Mouse (Mus musculus) testis, adult 2 months (tissue): ENCODE measurements around the gene Terb2. TPM values are rescaled to one million over a fixed set of nuclear protein-coding genes. Genes with fewer than 3 reads are reported as not detected.
A peak's percentile ranks its signal among the peaks of the same experiment; 100 is the strongest.

Experiments used
- H3K27ac ChIP-seq: fragments of 200-500 bp; 2 replicates; pipeline ENCODE4 v1.5.1; 2012; ENCODE audit warnings: low read depth, low read length; ENCODE audit not compliant: control insufficient read depth, insufficient read depth
- H3K27me3 ChIP-seq: fragments of 200-500 bp; 2 replicates; pipeline ENCODE4 v1.6.1; 2012; ENCODE audit warnings: mild to moderate bottlenecking, low read length, moderate library complexity; ENCODE audit not compliant: control insufficient read depth, insufficient read depth
- H3K36me3 ChIP-seq: fragments of 200-500 bp; 2 replicates; pipeline ENCODE4 v1.6.1; 2012; ENCODE audit warnings: mild to moderate bottlenecking, low read length; ENCODE audit not compliant: control insufficient read depth, insufficient read depth
- H3K4me1 ChIP-seq: fragments of 200-500 bp; 2 replicates; pipeline ENCODE4 v1.6.1; 2012; ENCODE audit warnings: low read length; ENCODE audit not compliant: control insufficient read depth, insufficient read depth
- H3K4me3 ChIP-seq: fragments of 200-500 bp; 2 replicates; pipeline ENCODE4 v1.5.1; 2012; ENCODE audit warnings: low read depth, mild to moderate bottlenecking, low read length, moderate library complexity, mixed read lengths; ENCODE audit not compliant: control insufficient read depth
- CTCF ChIP-seq: fragments of 200-500 bp; IDR thresholded peaks from 2 replicates; pipeline ENCODE4 v1.5.1; 2012; ENCODE audit warnings: low read depth, mild to moderate bottlenecking, inconsistent platforms, low read length, moderate library complexity; ENCODE audit not compliant: control insufficient read depth, insufficient read depth, insufficient replicate concordance
- POLR2A ChIP-seq: fragments of 200-500 bp; IDR thresholded peaks from 2 replicates; pipeline ENCODE4 v1.6.1; 2012; ENCODE audit warnings: low read depth, mild to moderate bottlenecking, inconsistent platforms, low read length, moderate library complexity; ENCODE audit not compliant: control insufficient read depth
- polyA plus RNA-seq: library from polyadenylated mRNA; depleted of rRNA; stranded (reverse); fragments of >200 nt; gene quantifications from 2 replicates; pipeline ENCODE4 v1.2.3, GENCODE M21; 2012

Gene Terb2
- polyA plus RNA-seq, 1 experiment: 1.6 TPM

- TF ChIP-seq POLR2A (no peak), CTCF (no peak)
- Histone ChIP-seq H3K4me3 (peak overlapping the region; percentile 31; the same call in 1 of the 2 replicates), H3K36me3 (no peaks in the 10 kb centered on the region; the same call in 1 of the 2 replicates), H3K4me1 (peaks cover 5% of the 10 kb centered on the region), H3K27ac (no peak overlapping the region), H3K27me3 (no peaks in the 10 kb centered on the region)
Observed at GRCm38 (mm10) chr2:122162529-122162928, 23.5 kb upstream of the Terb2 start.

GRCm38 (mm10) chr2:122163430-122164195 lies 22.5 kb upstream of the Terb2 start:
- Histone ChIP-seq H3K27me3 (no peaks in the 10 kb centered on the region), H3K4me1 (peaks cover 5% of the 10 kb centered on the region), H3K27ac (no peak overlapping the region), H3K4me3 (no peak overlapping the region), H3K36me3 (no peaks in the 10 kb centered on the region; the same call in 1 of the 2 replicates)
- TF ChIP-seq CTCF (no peak), POLR2A (no peak)

DNA sequence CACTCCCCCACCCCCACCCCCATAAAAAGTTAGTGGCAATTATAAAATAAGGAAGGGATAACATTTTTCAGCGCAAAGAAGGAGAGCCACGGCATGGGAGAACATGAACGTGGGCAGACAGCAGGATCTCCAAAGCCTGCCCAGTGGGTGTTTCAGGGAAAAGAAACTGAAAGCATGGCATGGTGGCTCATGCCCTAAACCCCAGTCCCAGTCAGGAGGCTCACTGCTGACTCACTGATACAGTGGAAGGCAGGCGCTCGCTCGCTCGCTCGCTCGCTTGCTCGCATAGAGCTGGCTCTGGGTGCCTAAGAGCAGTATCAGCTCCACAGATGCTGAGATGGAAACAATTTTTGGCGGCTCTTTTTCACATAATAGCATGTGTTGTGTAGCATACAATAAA lies 21.8 kb upstream of the Terb2 start:
- Histone ChIP-seq H3K4me3 (no peak overlapping the region), H3K27me3 (no peaks in the 10 kb centered on the region), H3K36me3 (no peaks in the 10 kb centered on the region; the same call in 1 of the 2 replicates), H3K4me1 (peaks cover 3% of the 10 kb centered on the region), H3K27ac (no peak overlapping the region)
- no peak for TF ChIP-seq POLR2A
- TF ChIP-seq CTCF: no peak

DNA sequence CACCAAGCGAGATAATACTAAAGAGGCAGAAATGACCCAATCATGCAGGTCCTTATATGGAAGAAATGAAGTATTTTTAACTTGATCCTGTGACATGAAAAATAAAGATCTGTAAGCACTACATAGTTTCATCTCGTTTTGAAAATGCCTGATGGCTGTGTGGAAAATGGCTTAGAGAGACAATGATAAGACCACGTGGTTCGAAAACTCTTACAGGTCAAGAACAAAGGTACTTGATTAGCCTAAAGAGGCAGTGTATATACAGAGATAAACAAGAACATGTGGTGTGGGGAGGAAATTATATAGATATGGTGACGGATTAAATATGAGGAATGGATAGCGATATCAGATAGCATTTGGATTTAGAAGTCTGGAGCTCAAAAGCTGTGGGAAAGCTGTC lies 14.8 kb upstream of the Terb2 start:
- Histone ChIP-seq H3K4me1 (no peaks in the 10 kb centered on the region), H3K27ac (no peak overlapping the region), H3K4me3 (no peak overlapping the region), H3K36me3 (no peaks in the 10 kb centered on the region; the same call in none of the 2 replicates), H3K27me3 (no peaks in the 10 kb centered on the region)
- no peak for TF ChIP-seq POLR2A
- no peak for TF ChIP-seq CTCF

DNA sequence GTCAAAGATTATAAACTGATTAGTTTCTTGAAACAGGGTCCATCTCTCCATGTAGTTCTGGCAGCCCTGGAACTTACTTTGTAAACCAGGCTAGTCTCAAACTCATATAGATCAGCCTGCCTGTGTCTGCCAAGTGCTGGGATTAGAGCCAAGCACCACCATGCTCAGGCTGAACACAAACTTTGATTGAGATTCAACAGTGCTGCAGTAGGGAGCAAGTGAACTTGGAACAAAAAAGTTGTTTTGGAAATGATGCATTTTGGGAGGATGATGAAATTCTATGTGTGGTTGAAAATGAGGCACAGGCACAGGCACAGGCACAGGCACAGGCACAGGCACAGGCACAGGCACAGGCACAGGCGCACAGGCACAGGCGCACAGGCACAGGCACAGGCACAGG lies 13.9 kb upstream of the Terb2 start:
- no peak overlapping the region for H3K27ac ChIP-seq
- no peaks in the 10 kb centered on the region; the same call in none of the 2 replicates for H3K36me3 ChIP-seq
- H3K4me1 ChIP-seq: no peaks in the 10 kb centered on the region
- no peaks in the 10 kb centered on the region for H3K27me3 ChIP-seq
- TF ChIP-seq CTCF (no peak), POLR2A (no peak)
- H3K4me3 ChIP-seq: no peak overlapping the region

- no peak overlapping the region for H3K4me3 ChIP-seq
- H3K27me3 ChIP-seq: no peaks in the 10 kb centered on the region
- no peaks in the 10 kb centered on the region for H3K36me3 ChIP-seq
- TF ChIP-seq CTCF (no peak), POLR2A (no peak)
- H3K27ac ChIP-seq: no peak overlapping the region
- H3K4me1 ChIP-seq: no peaks in the 10 kb centered on the region
Observed at GRCm38 (mm10) chr2:122180051-122180822, 5.8 kb upstream of the Terb2 start.

DNA sequence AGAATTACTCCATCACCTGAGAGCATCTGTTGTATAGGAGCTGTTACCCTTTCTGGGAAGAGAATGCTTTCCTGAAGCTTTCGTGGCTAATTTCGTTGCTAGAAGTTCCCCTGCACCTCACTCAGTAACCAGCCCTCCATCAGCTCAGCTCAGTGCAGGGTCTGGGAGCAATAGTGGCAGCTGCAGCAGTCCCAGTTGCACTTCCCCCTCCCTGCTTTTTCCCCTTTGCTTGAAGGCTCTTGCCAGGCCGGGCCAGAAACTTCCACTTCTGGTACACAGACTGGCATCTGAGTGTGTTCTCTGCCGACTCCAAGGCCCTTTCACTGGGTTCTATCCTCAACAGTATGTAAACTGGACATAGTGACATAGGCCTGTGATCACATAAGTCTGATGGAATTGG lies 986 bp upstream of the Terb2 start:
- H3K4me3 ChIP-seq: no peak overlapping the region
- no peak overlapping the region for H3K27ac ChIP-seq
- no peaks in the 10 kb centered on the region for H3K36me3 ChIP-seq
- TF ChIP-seq CTCF: no peak
- no peak for TF ChIP-seq POLR2A
- H3K4me1 ChIP-seq: 0 out of 2 replicates have a peak, but pooled peaks cover 2% of the 10 kb centered on the region
- no peaks in the 10 kb centered on the region for H3K27me3 ChIP-seq
